Mouse (Mus musculus) cerebellum, adult 2 months (tissue): ENCODE measurements around the gene Nmb. TPM values are rescaled to one million over a fixed set of nuclear protein-coding genes. Genes with fewer than 3 reads are reported as not detected.

Source experiments
- DNase-seq, 2 experiments: peaks; one replicate each; pipeline ENCODE4 v3.0.0; 2021
- H3K27ac ChIP-seq: fragments of 200-500 bp; 2 replicates; pipeline ENCODE4 v1.5.1; 2012; ENCODE audit warnings: low read length, control low read depth, inconsistent platforms; ENCODE audit not compliant: insufficient read depth
- H3K27me3 ChIP-seq: fragments of 200-500 bp; 2 replicates; pipeline ENCODE4 v1.6.1; 2012; ENCODE audit warnings: inconsistent platforms, mild to moderate bottlenecking, low read length, moderate library complexity; ENCODE audit not compliant: control insufficient read depth, insufficient read depth
- H3K4me1 ChIP-seq: fragments of 200-500 bp; 2 replicates; pipeline ENCODE4 v1.6.1; 2011; ENCODE audit warnings: low read length; ENCODE audit not compliant: control insufficient read depth, insufficient read depth
- H3K4me3 ChIP-seq: fragments of 200-500 bp; replicated peaks from 2 replicates; pipeline ENCODE3; 2011; ENCODE audit warnings: mild to moderate bottlenecking, low read depth, low read length, control low read depth; ENCODE audit not compliant: insufficient read depth
- CTCF ChIP-seq: fragments of 200-500 bp; IDR thresholded peaks from 2 replicates; pipeline ENCODE4 v1.5.1; 2011; ENCODE audit warnings: low read depth, mild to moderate bottlenecking, control low read depth, low read length, moderate library complexity, borderline replicate concordance; ENCODE audit not compliant: insufficient read depth
- POLR2A ChIP-seq: fragments of 200-500 bp; IDR thresholded peaks from 2 replicates; pipeline ENCODE4 v1.6.1; 2011; ENCODE audit warnings: low read length, control low read depth, borderline replicate concordance; ENCODE audit not compliant: insufficient read depth
- WGBS: fragments of 180-500 bp; shearing (Covaris S2); methylation state at CpG from one replicate; pipeline ENCODE4 v1.1.7; 2018; 5-methylcytosine and 5-hydroxymethylcytosine counted together
- polyA plus RNA-seq: library from polyadenylated mRNA; depleted of rRNA; stranded (reverse); fragments of >200 nt; gene quantifications from 2 replicates; pipeline ENCODE4 v1.2.3, GENCODE M21; 2012

Nmb gene
- polyA plus RNA-seq, 1 experiment: 9.8 TPM

DNA sequence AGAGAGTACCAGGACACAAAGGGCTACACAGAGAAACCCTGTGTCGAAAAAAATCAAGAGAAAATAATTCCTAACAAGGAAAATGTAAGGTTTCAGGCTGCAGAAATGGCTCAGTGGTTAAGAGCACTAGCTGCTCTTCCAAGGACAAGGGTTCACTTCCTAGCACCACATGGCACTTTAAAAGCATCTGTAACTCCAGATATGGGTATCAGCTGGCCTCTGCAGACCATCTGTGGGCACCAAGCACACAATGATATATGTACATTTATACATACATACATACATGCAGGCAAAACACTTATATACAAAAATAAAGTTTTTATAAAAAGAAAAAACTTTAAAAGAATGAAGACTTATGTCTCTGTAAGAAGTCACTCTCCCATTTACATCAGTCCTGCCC is 31.0 kb upstream of the Nmb start:
- WGBS: 88% methylated on average over 1 of the region's 1 CpGs
- no peak for TF ChIP-seq POLR2A
- no peak for TF ChIP-seq CTCF

DNA sequence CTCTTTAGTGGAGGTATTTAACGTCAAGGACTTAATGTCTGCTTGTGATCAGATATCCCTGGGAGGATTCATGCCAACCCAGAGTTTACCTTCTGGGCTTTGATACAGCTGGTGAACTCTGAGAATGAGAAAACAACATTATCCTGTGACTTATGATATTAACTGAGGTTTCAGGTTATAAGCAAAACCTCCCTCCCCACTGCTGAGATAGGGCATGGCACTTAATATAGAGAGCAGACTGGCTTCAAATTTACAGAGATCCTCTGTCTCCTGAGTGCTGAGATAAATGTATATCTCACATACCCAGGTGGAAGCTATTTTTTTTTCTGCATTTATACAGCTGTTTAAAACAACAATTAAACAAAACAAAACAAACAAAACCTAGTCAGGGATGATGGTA is 27.9 kb upstream of the Nmb start:
- WGBS: 61% methylated on average over 1 of the region's 1 CpGs
- no peaks in the 10 kb centered on the region for H3K27me3 ChIP-seq
- H3K4me1 ChIP-seq: no peaks in the 10 kb centered on the region
- no peak for DNase-seq
- no peak overlapping the region for H3K4me3 ChIP-seq
- no peak overlapping the region for H3K27ac ChIP-seq
- TF ChIP-seq POLR2A: no peak
- no peak for TF ChIP-seq CTCF

More for the DNA sequence above, 31.0 kb upstream of the Nmb start:
- Histone ChIP-seq H3K4me3 (no peak overlapping the region), H3K4me1 (no peaks in the 10 kb centered on the region), H3K27ac (no peak overlapping the region), H3K27me3 (no peaks in the 10 kb centered on the region)
- no peak for DNase-seq

DNA sequence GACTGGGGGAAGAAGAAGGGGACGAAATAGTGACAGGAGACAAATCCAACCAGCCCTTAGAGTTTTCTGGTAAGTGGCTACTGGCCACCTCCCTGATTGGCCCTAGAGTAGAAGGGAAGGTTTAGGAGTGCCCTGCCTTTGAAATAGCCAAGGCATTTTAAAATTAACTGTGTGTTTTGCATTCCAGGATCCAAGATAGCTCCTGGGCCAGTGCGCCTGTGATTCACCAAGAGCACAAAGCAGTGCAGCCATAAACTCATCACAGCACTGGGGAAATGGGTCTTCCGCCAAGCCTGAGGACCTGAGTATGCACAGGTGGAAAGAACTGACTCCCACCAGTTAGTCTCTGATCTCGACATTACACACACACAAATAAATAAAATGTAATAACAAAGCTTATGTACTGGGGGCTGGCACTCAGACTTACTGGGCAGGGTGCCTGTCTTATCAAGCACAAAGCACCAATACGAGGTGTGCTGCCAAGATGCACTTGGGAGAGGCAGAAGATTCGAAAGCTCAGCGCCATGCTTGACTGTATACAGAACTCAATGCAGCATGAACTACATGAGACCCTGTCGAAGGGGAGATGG is 26.8 kb upstream of the Nmb start:
- Histone ChIP-seq H3K4me3 (no peak overlapping the region), H3K27ac (no peak overlapping the region), H3K4me1 (no peaks in the 10 kb centered on the region), H3K27me3 (no peaks in the 10 kb centered on the region)
- WGBS: 45% methylated on average over 8 of the region's 8 CpGs
- no peak for DNase-seq
- TF ChIP-seq CTCF: no peak

DNA sequence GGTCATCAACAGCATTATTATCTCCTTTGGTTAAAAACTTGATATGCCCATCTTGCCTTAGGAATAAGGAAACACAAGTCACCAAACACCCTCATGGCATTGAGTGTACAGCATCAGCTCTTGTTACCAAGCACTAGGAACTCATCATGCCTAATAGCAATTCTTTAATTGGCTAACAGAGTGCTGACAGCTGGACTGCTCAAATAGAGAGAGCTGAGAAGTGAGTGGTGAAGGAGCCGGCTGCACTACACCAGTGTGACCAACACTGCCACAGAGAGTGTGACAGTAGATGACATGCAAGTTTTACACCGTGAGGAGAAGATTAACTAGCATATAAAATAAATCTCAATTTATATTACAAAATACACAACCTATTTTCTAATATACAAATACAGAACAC is 18.3 kb upstream of the Nmb start:
- no peak overlapping the region for H3K4me3 ChIP-seq
- TF ChIP-seq CTCF: no peak
- TF ChIP-seq POLR2A: no peak
- WGBS: 93% methylated on average over 2 of the region's 2 CpGs
- no peaks in the 10 kb centered on the region for H3K27me3 ChIP-seq
- no peaks in the 10 kb centered on the region for H3K4me1 ChIP-seq
- DNase-seq: no peak
- H3K27ac ChIP-seq: no peak overlapping the region

GRCm38 (mm10) chr7:80919647-80920008 is 14.8 kb upstream of the Nmb start:
- Histone ChIP-seq H3K4me3 (no peak overlapping the region), H3K27ac (no peak overlapping the region), H3K4me1 (no peaks in the 10 kb centered on the region), H3K27me3 (no peaks in the 10 kb centered on the region)
- DNase-seq: no peak
- WGBS: 86% methylated on average over 5 of the region's 5 CpGs
- TF ChIP-seq POLR2A: no peak
- TF ChIP-seq CTCF: no peak

- 85% methylated on average over 8 of the region's 8 CpGs for WGBS
- H3K4me1 ChIP-seq: no peaks in the 10 kb centered on the region
- H3K27me3 ChIP-seq: no peaks in the 10 kb centered on the region
- no peak overlapping the region for H3K4me3 ChIP-seq
- DNase-seq: no peak
- H3K27ac ChIP-seq: no peak overlapping the region
- TF ChIP-seq POLR2A: no peak
- no peak for TF ChIP-seq CTCF
Measured at GRCm38 (mm10) chr7:80918982-80919646, 14.2 kb upstream of the Nmb start.

- 76% methylated on average over 4 of the region's 4 CpGs for WGBS
- H3K4me1 ChIP-seq: no peaks in the 10 kb centered on the region
- no peak for TF ChIP-seq POLR2A
- TF ChIP-seq CTCF: no peak
- DNase-seq: no peak
- no peak overlapping the region for H3K27ac ChIP-seq
- H3K4me3 ChIP-seq: no peak overlapping the region
- H3K27me3 ChIP-seq: no peaks in the 10 kb centered on the region
Measured at GRCm38 (mm10) chr7:80917916-80918465, 13.1 kb upstream of the Nmb start.

DNA sequence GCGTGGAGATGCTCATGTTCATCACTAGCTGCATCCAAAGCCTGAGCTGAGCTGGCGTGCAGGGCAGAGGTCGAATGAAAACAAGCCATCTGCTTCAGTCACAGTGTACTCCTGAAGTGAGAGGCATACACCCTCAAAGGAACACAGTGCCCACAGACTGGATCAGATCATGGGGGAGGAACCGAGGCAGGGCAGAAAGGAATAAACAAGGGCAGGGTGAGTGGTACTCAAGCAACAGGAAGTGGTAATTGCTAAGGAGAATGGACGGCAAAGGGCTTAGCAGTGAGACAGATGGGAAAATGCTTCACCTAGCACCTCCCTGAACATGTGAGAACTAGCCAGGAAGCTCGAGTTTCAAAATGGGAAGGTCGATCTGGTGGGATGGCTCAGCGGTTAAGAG is 7.6 kb upstream of the Nmb start:
- WGBS: 88% methylated on average over 8 of the region's 8 CpGs
- H3K4me1 ChIP-seq: no peaks in the 10 kb centered on the region
- no peak for DNase-seq
- H3K4me3 ChIP-seq: no peak overlapping the region
- H3K27me3 ChIP-seq: no peaks in the 10 kb centered on the region
- H3K27ac ChIP-seq: no peak overlapping the region
- TF ChIP-seq CTCF: no peak
- no peak for TF ChIP-seq POLR2A
